Mouse (Mus musculus) adrenal gland, postnatal 25 days (tissue): ENCODE results near the gene Smarca4. TPM values are rescaled to one million over a fixed set of nuclear protein-coding genes. Genes with fewer than 3 reads are reported as not detected.
A peak's percentile ranks its signal among the peaks of the same experiment; 100 is the strongest.
"Not testable (repeated sequence)": the region's sequence is repeated elsewhere in the genome, so short reads cannot be mapped to it uniquely, and the experiment has no call there.

Experiments used
- DNase-seq: peaks from one replicate; pipeline ENCODE4 v3.0.0; 2021; ENCODE audit warnings: mixed read lengths
- long read RNA-seq: library from polyadenylated mRNA; stranded (forward); transcript quantifications from one replicate; pipeline ENCODE4 v2.0.0, GENCODE M21; 2021
- total RNA-seq: library from RNA; stranded (reverse); gene quantifications from 2 replicates; pipeline ENCODE4 v1.2.3, GENCODE M21; 2021

Smarca4 gene
- 87.3 and 87.4 TPM in 2 replicates for total RNA-seq
- long read RNA-seq, partial matches to known transcripts, result 37 of 42 reads
- long read RNA-seq, other reads (novel, unspliced or antisense), result 5 of 42 reads

GRCm38 (mm10) chr9:21615617-21616231 lies at the start of gene Smarca4:
Gene Smarca4, plus strand, starts transcription at chr9:21616169.
- DNase-seq, result peak; percentile 99

GRCm38 (mm10) chr9:21566538-21566937 lies 49.4 kb upstream of the Smarca4 start:
- no peak for DNase-seq

GRCm38 (mm10) chr9:21567051-21567450 lies 48.9 kb upstream of the Smarca4 start:
- no peak for DNase-seq

GRCm38 (mm10) chr9:21568657-21569255 lies 47.2 kb upstream of the Smarca4 start:
- no peak for DNase-seq

- no peak for DNase-seq
Measured at GRCm38 (mm10) chr9:21574012-21574801, 41.8 kb upstream of the Smarca4 start.

- no peak for DNase-seq
Measured at GRCm38 (mm10) chr9:21575253-21575652, 40.7 kb upstream of the Smarca4 start.

GRCm38 (mm10) chr9:21576286-21576685 lies 39.7 kb upstream of the Smarca4 start:
- DNase-seq, result no peak

- DNase-seq, result no peak
Measured at GRCm38 (mm10) chr9:21578226-21578625, 37.7 kb upstream of the Smarca4 start.

GRCm38 (mm10) chr9:21585401-21585800 lies 30.6 kb upstream of the Smarca4 start:
- no peak for DNase-seq

GRCm38 (mm10) chr9:21587678-21588349 lies 28.2 kb upstream of the Smarca4 start:
- no peak for DNase-seq

GRCm38 (mm10) chr9:21588350-21588749 lies 27.6 kb upstream of the Smarca4 start:
- DNase-seq, result no peak

- no peak for DNase-seq
Measured at GRCm38 (mm10) chr9:21589538-21589937, 26.4 kb upstream of the Smarca4 start.

GRCm38 (mm10) chr9:21591127-21591830 lies 24.7 kb upstream of the Smarca4 start:
- DNase-seq, result no peak

GRCm38 (mm10) chr9:21591831-21592702 lies 23.9 kb upstream of the Smarca4 start:
- no peak for DNase-seq

GRCm38 (mm10) chr9:21592703-21593121 lies 23.3 kb upstream of the Smarca4 start, which contains the start of the genes Timm29 and Yipf2:
Gene Timm29, plus strand, starts transcription at chr9:21592722.
Gene Yipf2, minus strand, starts transcription at chr9:21592828.
- DNase-seq, result peak; percentile 78

GRCm38 (mm10) chr9:21593122-21593721 lies 22.7 kb upstream of the Smarca4 start:
- peak; percentile 64 for DNase-seq

- DNase-seq, result not testable (repeated sequence)
Measured at GRCm38 (mm10) chr9:21594350-21594749, 21.6 kb upstream of the Smarca4 start.

- no peak for DNase-seq
Measured at GRCm38 (mm10) chr9:21594838-21595237, 21.1 kb upstream of the Smarca4 start.

- DNase-seq, result no peak
Measured at GRCm38 (mm10) chr9:21598198-21598597, 17.8 kb upstream of the Smarca4 start.

GRCm38 (mm10) chr9:21600186-21600585 lies 15.8 kb upstream of the Smarca4 start:
- no peak for DNase-seq
